Mouse (Mus musculus): ENCODE data around the gene Tab1.

Tab1 gene

GRCm38 (mm10) chr15:80132993-80133586 is at the start of gene Tab1:
TSS of gene Tab1 (plus strand) at chr15:80133127.
- peak; percentile 95 for DNase-seq (ENCODE audit: low spot score)

- peak; percentile 100 for DNase-seq (ENCODE audit: low spot score)
These were observed 49.6 kb upstream of the Tab1 start for GRCm38 (mm10) chr15:80083276-80083731.

DNA sequence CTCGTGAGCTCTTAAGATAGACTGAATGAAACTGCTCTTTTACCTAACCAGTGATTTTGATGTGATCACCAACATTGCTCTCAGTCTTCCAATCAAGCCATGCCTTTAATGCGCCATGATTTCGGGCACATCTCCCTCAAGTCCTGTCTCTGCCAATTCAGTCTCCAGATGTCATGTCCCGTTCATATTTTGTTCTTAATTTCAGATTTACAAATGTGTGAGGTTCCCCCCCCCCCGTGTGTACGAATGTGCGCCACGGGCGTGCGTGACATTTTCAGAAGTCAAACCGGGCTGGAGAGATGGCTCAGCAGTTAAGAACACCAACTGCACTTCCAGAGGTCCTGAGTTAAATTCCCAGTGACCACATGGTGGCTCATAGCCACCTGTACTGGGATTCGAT is 49.2 kb upstream of the Tab1 start:
- DNase-seq (ENCODE audit: low spot score), result no peak

GRCm38 (mm10) chr15:80087406-80088012 is 45.4 kb upstream of the Tab1 start:
- DNase-seq (ENCODE audit: low spot score), result no peak

GRCm38 (mm10) chr15:80088637-80089036 is 44.3 kb upstream of the Tab1 start:
- DNase-seq (ENCODE audit: low spot score), result peak; percentile 95

- DNase-seq (ENCODE audit: low spot score), result no peak
These were observed 42.8 kb upstream of the Tab1 start for GRCm38 (mm10) chr15:80090155-80090554.

DNA sequence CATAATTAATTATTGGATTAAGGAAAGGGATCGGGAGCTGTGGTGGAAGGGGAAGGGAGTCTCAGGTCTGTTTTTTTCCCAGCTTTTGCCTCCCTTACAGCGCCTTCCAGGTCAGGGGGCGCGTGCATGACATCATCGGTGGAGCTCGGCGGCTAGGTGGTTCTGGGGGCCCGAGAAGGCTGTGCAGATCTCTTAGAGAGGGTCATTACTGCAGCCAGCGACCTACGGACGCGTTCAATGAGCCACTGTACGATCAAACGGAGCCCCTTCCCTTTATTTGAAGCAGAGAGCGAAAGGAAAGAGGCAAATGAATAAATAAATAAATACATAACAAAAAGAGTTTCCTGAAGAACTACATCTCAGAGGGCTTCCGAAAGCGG is 42.2 kb upstream of the Tab1 start:
- DNase-seq (ENCODE audit: low spot score), result peak; percentile 55

DNA sequence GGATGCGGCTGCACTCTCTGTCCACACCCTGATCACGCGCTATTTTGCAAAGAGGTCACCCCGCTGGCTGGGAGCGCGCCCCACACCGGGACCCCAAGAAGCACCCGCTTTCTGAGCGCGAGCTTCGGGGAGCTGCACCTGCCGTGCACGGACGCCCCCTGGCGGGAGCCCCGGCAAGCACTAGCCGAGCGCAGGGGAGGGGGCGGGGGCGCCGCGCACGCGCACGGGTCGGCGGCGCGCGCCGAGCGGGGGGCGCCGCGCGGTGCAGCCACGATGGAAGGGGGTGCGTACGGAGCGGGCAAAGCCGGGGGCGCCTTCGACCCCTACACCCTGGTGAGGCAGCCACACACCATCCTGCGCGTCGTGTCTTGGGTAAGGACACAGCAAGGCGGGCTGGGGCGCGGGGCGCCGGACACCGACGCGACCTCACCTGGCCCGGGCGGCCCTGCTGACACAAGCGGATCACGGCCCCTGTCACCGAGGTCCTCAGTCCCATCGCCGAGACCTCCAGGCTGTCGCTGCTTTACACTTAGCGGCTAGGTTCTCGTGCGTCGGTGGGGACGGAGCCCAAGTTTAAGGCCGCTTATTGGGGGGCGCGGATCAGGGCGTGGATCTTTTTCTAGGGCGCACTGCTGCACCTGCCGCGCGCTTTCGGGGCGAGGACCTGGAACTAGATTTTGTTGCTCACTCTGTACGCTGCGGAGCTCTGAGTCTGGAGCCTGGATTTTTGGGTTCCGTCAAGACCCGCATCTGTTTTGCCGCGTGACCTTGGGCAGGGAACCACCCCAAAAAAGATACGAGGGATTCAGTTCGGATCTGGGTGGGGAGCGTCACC is 41.6 kb upstream of the Tab1 start, which contains the start of the genes Syngr1 and Rpl3:
Gene Syngr1, plus strand, starts transcription at position 214 of the 835 bp plus-strand sequence.
Gene Rpl3, minus strand, starts transcription at position 748 of the 835 bp plus-strand sequence.
- DNase-seq (ENCODE audit: low spot score), result peak; percentile 71

- DNase-seq (ENCODE audit: low spot score), result no peak
These were observed 40.9 kb upstream of the Tab1 start for GRCm38 (mm10) chr15:80092041-80092441.

GRCm38 (mm10) chr15:80092599-80092998 is 40.3 kb upstream of the Tab1 start:
- DNase-seq (ENCODE audit: low spot score), result peak; percentile 31

DNA sequence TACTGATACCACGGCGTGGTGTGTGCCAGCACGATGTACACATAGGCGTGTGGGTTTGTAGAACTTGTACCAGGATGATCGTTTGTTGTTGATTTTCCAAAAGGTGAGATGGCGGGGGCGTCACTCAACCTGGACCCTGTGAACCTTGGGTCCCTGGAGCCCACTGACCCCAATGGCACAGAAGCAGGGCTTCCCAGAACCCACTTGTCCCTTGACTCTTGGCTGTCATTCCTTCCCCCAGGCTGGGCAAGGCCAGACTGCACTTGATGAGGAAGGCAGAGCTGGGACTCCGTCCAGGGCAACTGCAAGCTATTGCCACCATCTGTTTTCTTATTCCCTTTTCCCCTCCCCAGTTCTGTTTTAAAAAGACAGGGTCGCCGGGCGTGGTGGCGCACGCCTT is 38.7 kb upstream of the Tab1 start:
- no peak for DNase-seq (ENCODE audit: low spot score)

GRCm38 (mm10) chr15:80095596-80095995 is 37.3 kb upstream of the Tab1 start:
- no peak for DNase-seq (ENCODE audit: low spot score)

GRCm38 (mm10) chr15:80096406-80096805 is 36.5 kb upstream of the Tab1 start:
- no peak for DNase-seq (ENCODE audit: low spot score)

- DNase-seq (ENCODE audit: low spot score), result peak; percentile 60
These were observed 35.7 kb upstream of the Tab1 start for GRCm38 (mm10) chr15:80096946-80097881.

GRCm38 (mm10) chr15:80097999-80098461 is 34.9 kb upstream of the Tab1 start:
- DNase-seq (ENCODE audit: low spot score), result no peak

DNA sequence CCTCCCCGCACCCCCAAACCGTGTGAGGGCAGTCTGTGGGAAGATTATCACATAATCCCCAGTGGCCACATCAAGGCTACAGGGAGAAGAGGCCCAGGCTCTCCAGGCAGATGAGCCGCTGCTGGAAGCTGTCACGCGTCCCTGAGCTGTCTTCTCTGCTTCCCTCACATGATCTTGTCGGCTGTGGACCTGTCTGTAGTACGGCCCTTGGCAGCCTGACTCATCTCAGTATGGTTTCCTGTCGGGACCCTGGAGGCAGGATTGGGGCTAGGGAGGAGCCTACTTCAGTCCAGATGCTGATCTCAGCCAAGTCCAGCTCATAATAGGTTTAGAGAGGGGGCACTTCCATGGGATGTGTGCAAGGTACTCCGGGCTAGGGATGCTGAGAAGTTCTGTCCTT is 34.1 kb upstream of the Tab1 start:
- no peak for DNase-seq (ENCODE audit: low spot score)

- DNase-seq (ENCODE audit: low spot score), result no peak
These were observed 33.5 kb upstream of the Tab1 start for GRCm38 (mm10) chr15:80099477-80099876.

DNA sequence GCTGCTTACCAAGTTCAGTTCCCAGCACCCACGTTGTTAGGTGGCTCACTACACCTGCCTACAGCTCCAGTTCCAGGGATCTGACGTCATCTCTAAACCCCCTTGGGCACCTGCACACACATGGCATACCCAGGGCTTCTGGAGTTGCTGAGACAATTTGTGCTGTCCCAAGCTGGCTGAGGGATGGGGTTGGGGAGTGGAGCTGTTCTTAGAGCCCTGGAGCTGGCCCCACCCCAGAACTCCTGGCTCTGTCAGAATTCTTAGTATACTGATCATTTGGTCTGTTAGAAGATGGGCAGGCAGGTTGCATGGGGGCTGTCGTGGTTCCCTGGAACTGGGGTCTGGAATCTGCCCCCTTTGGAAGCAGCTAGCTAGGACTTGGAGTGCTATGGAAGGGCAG is 32.7 kb upstream of the Tab1 start:
- no peak for DNase-seq (ENCODE audit: low spot score)

DNA sequence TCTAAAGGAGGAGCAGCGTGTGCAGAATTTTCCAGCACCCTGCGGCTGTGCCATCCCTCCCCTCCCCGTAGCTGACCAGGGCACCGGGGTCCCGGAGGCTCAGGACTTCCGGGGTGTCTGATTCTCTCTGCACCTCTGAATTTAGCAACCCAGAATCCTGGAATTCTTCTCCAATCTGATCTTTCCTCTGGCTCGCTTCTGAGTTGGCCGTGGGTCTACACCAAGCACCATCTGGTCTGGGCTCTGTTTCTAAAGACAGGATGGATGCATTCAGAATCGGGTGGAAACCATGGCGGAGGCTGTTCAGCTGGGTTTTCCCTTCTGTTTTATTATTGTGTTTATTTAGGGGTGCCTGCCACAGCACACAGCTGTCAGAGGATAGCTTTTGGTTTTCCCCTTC is 32.1 kb upstream of the Tab1 start:
- DNase-seq (ENCODE audit: low spot score), result no peak

- no peak for DNase-seq (ENCODE audit: low spot score)
These were observed 31.4 kb upstream of the Tab1 start for GRCm38 (mm10) chr15:80101503-80101902.

DNA sequence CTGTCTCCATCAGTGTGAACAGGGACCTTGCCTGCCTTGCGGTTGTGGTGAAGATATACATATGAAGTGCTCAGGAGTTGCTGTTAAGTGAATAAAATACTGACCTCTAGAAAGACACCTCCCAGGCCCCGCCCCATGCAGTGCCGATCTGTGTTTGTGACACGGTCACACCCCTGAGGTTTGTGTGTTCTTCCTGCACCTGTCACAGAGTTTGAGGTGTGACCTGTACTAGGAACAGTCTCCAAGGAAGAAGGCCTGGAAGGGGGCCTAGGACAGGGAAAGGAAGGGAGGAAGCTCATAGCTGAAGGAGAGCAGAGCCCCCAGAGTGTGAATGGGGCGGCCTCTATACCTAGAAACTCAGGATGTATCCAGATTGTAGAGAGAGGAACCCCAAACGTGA is 30.4 kb upstream of the Tab1 start:
- DNase-seq (ENCODE audit: low spot score), result no peak

All from embryo, embryonic 10.5 days (tissue).